Mouse (Mus musculus): ENCODE data around the gene Tradd. TPM values are rescaled to one million over a fixed set of nuclear protein-coding genes. Genes with fewer than 3 reads are reported as not detected.

The Tradd gene
- polyA plus RNA-seq, 1 experiment: 8.3 TPM

- peaks cover 3% of the 10 kb centered on the region for H3K4me1 ChIP-seq (ENCODE audit: control insufficient read depth, insufficient read depth, low read length)
- H3K27ac ChIP-seq (ENCODE audit: insufficient read depth, low read length): no peak overlapping the region
- peak overlapping the region; percentile 5; the same call in 1 of the 2 replicates for H3K4me3 ChIP-seq (ENCODE audit: insufficient read depth, low read length)
- TF ChIP-seq POLR2A (IDR thresholded peaks at IDR 0.05; ENCODE audit: extremely low read depth, insufficient read depth, low read length): peak; percentile 35; the same call in 1 of the 2 replicates
- TF ChIP-seq CTCF (IDR thresholded peaks at IDR 0.05; ENCODE audit: extremely low read depth, insufficient read depth, low read length): no peak
These were observed 14.5 kb upstream of the Tradd start for GRCm38 (mm10) chr8:105278911-105279334.

- peak overlapping the region; percentile 52 for H3K4me3 ChIP-seq (ENCODE audit: insufficient read depth, low read length)
- TF ChIP-seq CTCF (IDR thresholded peaks at IDR 0.05; ENCODE audit: extremely low read depth, insufficient read depth, low read length): no peak
- peak; percentile 16; the same call in 1 of the 2 replicates for TF ChIP-seq POLR2A (IDR thresholded peaks at IDR 0.05; ENCODE audit: extremely low read depth, insufficient read depth, low read length)
- peaks cover 3% of the 10 kb centered on the region; the same call in 1 of the 2 replicates for H3K4me1 ChIP-seq (ENCODE audit: control insufficient read depth, insufficient read depth, low read length)
- no peak overlapping the region for H3K27ac ChIP-seq (ENCODE audit: insufficient read depth, low read length)
These were observed 12.1 kb upstream of the Tradd start for GRCm38 (mm10) chr8:105276292-105277120.

- peaks cover 3% of the 10 kb centered on the region; the same call in 1 of the 2 replicates for H3K4me1 ChIP-seq (ENCODE audit: control insufficient read depth, insufficient read depth, low read length)
- no peak for TF ChIP-seq POLR2A (IDR thresholded peaks at IDR 0.05; ENCODE audit: extremely low read depth, insufficient read depth, low read length)
- TF ChIP-seq CTCF (IDR thresholded peaks at IDR 0.05; ENCODE audit: extremely low read depth, insufficient read depth, low read length): no peak
- peak within 1 kb of the TSS; percentile 52 for H3K4me3 ChIP-seq (ENCODE audit: insufficient read depth, low read length)
- H3K27ac ChIP-seq (ENCODE audit: insufficient read depth, low read length): no peak within 1 kb of the TSS
These were observed 11.4 kb upstream of the Tradd start, which contains the start of gene Nol3 for GRCm38 (mm10) chr8:105275840-105276239. TSS of gene Nol3 (plus strand) at chr8:105276140.

- Histone ChIP-seq H3K4me3 (ENCODE audit: insufficient read depth, low read length) (no peak overlapping the region; the same call in 1 of the 2 replicates), H3K27ac (ENCODE audit: insufficient read depth, low read length) (no peak overlapping the region), H3K4me1 (ENCODE audit: control insufficient read depth, insufficient read depth, low read length) (peaks cover 3% of the 10 kb centered on the region; the same call in 1 of the 2 replicates)
- TF ChIP-seq CTCF (IDR thresholded peaks at IDR 0.05; ENCODE audit: extremely low read depth, insufficient read depth, low read length) (no peak), POLR2A (IDR thresholded peaks at IDR 0.05; ENCODE audit: extremely low read depth, insufficient read depth, low read length) (no peak)
These were observed 11.0 kb upstream of the Tradd start for GRCm38 (mm10) chr8:105275387-105275786.

- TF ChIP-seq CTCF (IDR thresholded peaks at IDR 0.05; ENCODE audit: extremely low read depth, insufficient read depth, low read length) (no peak), POLR2A (IDR thresholded peaks at IDR 0.05; ENCODE audit: extremely low read depth, insufficient read depth, low read length) (no peak)
- H3K4me1 ChIP-seq (ENCODE audit: control insufficient read depth, insufficient read depth, low read length): no peaks in the 10 kb centered on the region; the same call in 1 of the 2 replicates
- H3K4me3 ChIP-seq (ENCODE audit: insufficient read depth, low read length): no peak overlapping the region; the same call in 1 of the 2 replicates
- H3K27ac ChIP-seq (ENCODE audit: insufficient read depth, low read length): no peak overlapping the region
These were observed 6.4 kb upstream of the Tradd start for GRCm38 (mm10) chr8:105270916-105271186.

GRCm38 (mm10) chr8:105270101-105270915 lies 5.9 kb upstream of the Tradd start:
- TF ChIP-seq POLR2A (IDR thresholded peaks at IDR 0.05; ENCODE audit: extremely low read depth, insufficient read depth, low read length) (no peak), CTCF (IDR thresholded peaks at IDR 0.05; ENCODE audit: extremely low read depth, insufficient read depth, low read length) (no peak)
- Histone ChIP-seq H3K27ac (ENCODE audit: insufficient read depth, low read length) (no peak overlapping the region), H3K4me3 (ENCODE audit: insufficient read depth, low read length) (peak overlapping the region; percentile 25), H3K4me1 (ENCODE audit: control insufficient read depth, insufficient read depth, low read length) (no peaks in the 10 kb centered on the region; the same call in 1 of the 2 replicates)

GRCm38 (mm10) chr8:105269461-105269947 lies 5.1 kb upstream of the Tradd start, which contains the start of gene Hsf4:
TSS of gene Hsf4 (plus strand) at chr8:105269801.
- peak within 1 kb of the TSS; percentile 79 for H3K27ac ChIP-seq (ENCODE audit: insufficient read depth, low read length)
- 0 out of 2 replicates have a peak, but pooled peaks have one; percentile 33 for TF ChIP-seq POLR2A (IDR thresholded peaks at IDR 0.05; ENCODE audit: extremely low read depth, insufficient read depth, low read length)
- TF ChIP-seq CTCF (IDR thresholded peaks at IDR 0.05; ENCODE audit: extremely low read depth, insufficient read depth, low read length): no peak
- no peaks in the 10 kb centered on the region; the same call in 1 of the 2 replicates for H3K4me1 ChIP-seq (ENCODE audit: control insufficient read depth, insufficient read depth, low read length)
- H3K4me3 ChIP-seq (ENCODE audit: insufficient read depth, low read length): peak within 1 kb of the TSS; percentile 25

- no peak for TF ChIP-seq POLR2A (IDR thresholded peaks at IDR 0.05; ENCODE audit: extremely low read depth, insufficient read depth, low read length)
- no peak for TF ChIP-seq CTCF (IDR thresholded peaks at IDR 0.05; ENCODE audit: extremely low read depth, insufficient read depth, low read length)
- Histone ChIP-seq H3K4me3 (ENCODE audit: insufficient read depth, low read length) (peak overlapping the region; percentile 25), H3K27ac (ENCODE audit: insufficient read depth, low read length) (peak overlapping the region; percentile 79), H3K4me1 (ENCODE audit: control insufficient read depth, insufficient read depth, low read length) (no peaks in the 10 kb centered on the region; the same call in 1 of the 2 replicates)
These were observed 4.7 kb upstream of the Tradd start for GRCm38 (mm10) chr8:105269075-105269458.
